Mouse (Mus musculus) induced T-regulatory cell, adult 2 months (primary cell): ENCODE measurements around the gene Npas2.

ENCODE experiments used
- DNase-seq: peaks from one replicate; pipeline ENCODE4 v3.0.0-alpha.2; 2012; ENCODE audit warnings: low read depth

The Npas2 gene

GRCm38 (mm10) chr1:39335561-39336196, 142.1 kb downstream of the Npas2 start:
- DNase-seq = no peak

GRCm38 (mm10) chr1:39336788-39337187, 143.3 kb downstream of the Npas2 start:
- no peak for DNase-seq

- no peak for DNase-seq
Observed at GRCm38 (mm10) chr1:39338831-39339230, 145.3 kb downstream of the Npas2 start.

GRCm38 (mm10) chr1:39339455-39339854, 145.9 kb downstream of the Npas2 start:
- DNase-seq = no peak

GRCm38 (mm10) chr1:39340156-39340555, 146.6 kb downstream of the Npas2 start:
- DNase-seq = no peak

GRCm38 (mm10) chr1:39340647-39341046, 147.1 kb downstream of the Npas2 start:
- peak; percentile 78 for DNase-seq

- DNase-seq = no peak
Observed at GRCm38 (mm10) chr1:39341807-39342206, 148.3 kb downstream of the Npas2 start.

GRCm38 (mm10) chr1:39343242-39343641, 149.7 kb downstream of the Npas2 start:
- DNase-seq = no peak

- DNase-seq = no peak
Observed at GRCm38 (mm10) chr1:39344981-39345600, 151.6 kb downstream of the Npas2 start.

GRCm38 (mm10) chr1:39349001-39349400, 155.5 kb downstream of the Npas2 start:
- no peak for DNase-seq

GRCm38 (mm10) chr1:39349427-39349826, 155.9 kb downstream of the Npas2 start:
- DNase-seq = no peak

GRCm38 (mm10) chr1:39361754-39362514, 168.4 kb downstream of the Npas2 start:
- DNase-seq = no peak

GRCm38 (mm10) chr1:39362515-39362893, 169.0 kb downstream of the Npas2 start:
- DNase-seq = no peak

GRCm38 (mm10) chr1:39365562-39365961, 172.0 kb downstream of the Npas2 start:
- DNase-seq = no peak

GRCm38 (mm10) chr1:39367045-39367444, 173.5 kb downstream of the Npas2 start:
- no peak for DNase-seq

GRCm38 (mm10) chr1:39367601-39368266, 174.2 kb downstream of the Npas2 start, which contains the start of gene Rpl31:
TSS of gene Rpl31 (plus strand) at chr1:39367842.
- peak; percentile 97 for DNase-seq

GRCm38 (mm10) chr1:39368267-39368841, 174.8 kb downstream of the Npas2 start:
- DNase-seq = peak; percentile 61

GRCm38 (mm10) chr1:39370431-39370830, 176.9 kb downstream of the Npas2 start:
- no peak for DNase-seq

GRCm38 (mm10) chr1:39372220-39372843, 178.8 kb downstream of the Npas2 start:
- DNase-seq = no peak

- DNase-seq = no peak
Observed at GRCm38 (mm10) chr1:39373378-39373777, 179.8 kb downstream of the Npas2 start.

GRCm38 (mm10) chr1:39374231-39374809, 180.8 kb downstream of the Npas2 start:
- DNase-seq = no peak
